In the genomic region with DNA sequence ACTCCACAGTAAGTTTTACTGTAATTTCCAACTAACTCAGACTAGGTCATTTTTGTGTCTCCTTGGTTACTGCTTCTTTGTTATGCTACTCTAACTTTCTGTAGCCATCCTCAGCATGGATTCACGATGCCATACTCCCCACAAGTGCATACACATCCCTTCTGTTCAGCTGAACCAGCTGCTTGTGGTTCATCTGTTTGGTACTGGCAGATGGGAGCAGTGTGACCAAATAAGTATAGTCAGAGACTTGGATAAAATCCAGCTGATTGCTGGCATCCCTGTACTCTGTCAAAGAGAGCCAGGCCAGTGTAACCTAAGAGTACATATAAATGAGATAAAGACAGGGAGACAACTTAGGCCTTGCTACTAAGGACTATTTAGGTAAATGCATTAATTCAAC, we compare ENCODE assay signal across 9 mouse cellular contexts.
DNase-seq lines count a peak whose midpoint lies in the region; ATAC-seq lines count a peak whose summit lies in the region.
"Had no signal": no experiment of that assay in that cellular context is flagged by ENCODE, and none has a peak within 500 bp of the region (broad histone marks: within the 10 kb centered on the region; RNA-seq: fewer than 3 reads in every experiment).

No protein-coding gene starts in this region.

- H3K27me3 ChIP-seq in heart, embryonic 14.5 days (ENCODE audit: control insufficient read depth, insufficient read depth, low read length), result no peaks in the 10 kb centered on the region
- no peaks in the 10 kb centered on the region for H3K27me3 ChIP-seq in heart, embryonic 11.5 days (ENCODE audit: control insufficient read depth, insufficient read depth, low read length)
- no peaks in the 10 kb centered on the region for H3K27me3 ChIP-seq in heart, embryonic 16.5 days (ENCODE audit: control insufficient read depth, insufficient read depth, low read length)

- peak; percentile 82; the same call in 1 of the 2 replicates for ATAC-seq in heart, embryonic 14.5 days (ENCODE audit: insufficient number of reproducible peaks, insufficient read depth, low FRiP score, low read depth)
- ATAC-seq in heart, embryonic 11.5 days (replicated peaks; ENCODE audit: insufficient number of reproducible peaks, low FRiP score, low TSS enrichment), result no peak
- ATAC-seq in heart, embryonic 16.5 days (replicated peaks; ENCODE audit: extremely low read depth, insufficient read depth, low FRiP score), result peak; percentile 81; the same call in 1 of the 2 replicates
- ATAC-seq in activated CD4-positive, CD25-positive, alpha-beta regulatory T cell, adult 4 months, result no peak

- no peaks in the 10 kb centered on the region for H3K36me3 ChIP-seq in heart, embryonic 14.5 days (ENCODE audit: control insufficient read depth, insufficient read depth, low read length)
- no peaks in the 10 kb centered on the region for H3K36me3 ChIP-seq in heart, embryonic 11.5 days (ENCODE audit: control insufficient read depth, insufficient read depth, low read length)
- H3K36me3 ChIP-seq in heart, embryonic 16.5 days (ENCODE audit: control insufficient read depth, insufficient read depth), result no peaks in the 10 kb centered on the region

- intact Hi-C loops in left cerebral cortex, postnatal 10 days (cut with DNase I), result no loop called here

- H3K4me3 ChIP-seq in heart, embryonic 14.5 days (ENCODE audit: control insufficient read depth in 1 of 2, insufficient read depth in 1 of 2, low read depth in 1 of 2, low read length in 2 of 2), result no peak overlapping the region
- H3K4me3 ChIP-seq in heart, embryonic 11.5 days (ENCODE audit: low read depth, low read length), result no peak overlapping the region
- no peak overlapping the region for H3K4me3 ChIP-seq in heart, embryonic 16.5 days (ENCODE audit: low read length)

- DNase-seq in left cerebral cortex, postnatal 10 days (ENCODE audit: extremely low spot score in 1 of 2, low spot score in 2 of 2), result peak; percentile 14 to 42
- peak; percentile 46 to 79 for DNase-seq in right cerebral cortex, postnatal 10 days (ENCODE audit: low spot score in 2 of 2)
- DNase-seq in c-Kit-positive CD71-positive TER-119-positive erythroid progenitor cells, embryonic 14.5 days (ENCODE audit: low spot score), result no peak
- DNase-seq in spleen, postnatal 10 days (ENCODE audit: low spot score in 2 of 2), result no peak

- no peak overlapping the region for H3K4me2 ChIP-seq in heart, embryonic 14.5 days (ENCODE audit: low read length)
- no peak overlapping the region for H3K4me2 ChIP-seq in heart, embryonic 11.5 days
- no peak overlapping the region for H3K4me2 ChIP-seq in heart, embryonic 16.5 days (ENCODE audit: low read depth, low read length)

- no peaks in the 10 kb centered on the region for H3K9me3 ChIP-seq in heart, embryonic 14.5 days (ENCODE audit: control insufficient read depth, low read length)
- no peaks in the 10 kb centered on the region for H3K9me3 ChIP-seq in heart, embryonic 11.5 days (replicated peaks; ENCODE audit: control insufficient read depth, low read length)
- H3K9me3 ChIP-seq in heart, embryonic 16.5 days (replicated peaks; ENCODE audit: control insufficient read depth, low read length), result no peaks in the 10 kb centered on the region

- no peak overlapping the region for H3K27ac ChIP-seq in heart, embryonic 14.5 days (replicated peaks in 1 of 2; ENCODE audit: control insufficient read depth in 1 of 2, insufficient read depth in 1 of 2, low read depth in 2 of 2, low read length in 2 of 2)
- H3K27ac ChIP-seq in heart, embryonic 11.5 days (ENCODE audit: low read depth, low read length), result no peak overlapping the region
- H3K27ac ChIP-seq in heart, embryonic 16.5 days (ENCODE audit: low read length), result no peak overlapping the region
- H3K27ac ChIP-seq: kidney, postnatal 0 days had no signal

- WGBS in heart, embryonic 14.5 days, result 35% methylated on average over 1 of the region's 1 CpGs
- WGBS in heart, embryonic 11.5 days (ENCODE audit: insufficient replicate concordance), result 42% methylated on average over 1 of the region's 1 CpGs
- WGBS in heart, embryonic 16.5 days, result 24% methylated on average over 1 of the region's 1 CpGs

- peaks cover 3 to 9% of the 10 kb centered on the region in 2 experiments; a peak in 2 of 4 replicates for H3K4me1 ChIP-seq in heart, embryonic 14.5 days (ENCODE audit: control insufficient read depth in 2 of 2, insufficient read depth in 2 of 2, low read length in 2 of 2)
- H3K4me1 ChIP-seq in heart, embryonic 11.5 days (ENCODE audit: control insufficient read depth, insufficient read depth, low read length), result no peaks in the 10 kb centered on the region
- H3K4me1 ChIP-seq in heart, embryonic 16.5 days (ENCODE audit: control insufficient read depth, insufficient read depth, low read length), result peaks cover 7% of the 10 kb centered on the region; the same call in 1 of the 2 replicates

- no peak overlapping the region for H3K9ac ChIP-seq in heart, embryonic 14.5 days (ENCODE audit: low read length)
- no peak overlapping the region for H3K9ac ChIP-seq in heart, embryonic 11.5 days (ENCODE audit: low read depth, low read length)
- H3K9ac ChIP-seq in heart, embryonic 16.5 days (ENCODE audit: low read length), result no peak overlapping the region

Comparison
In these comparisons a context has a peak if more than half of its experiments do, and no peak if none do; other contexts are left out.
1. ATAC-seq: peak in heart, embryonic 14.5 days (single experiment) and heart, embryonic 16.5 days (single experiment); none in heart, embryonic 11.5 days (single experiment) and activated CD4-positive, CD25-positive, alpha-beta regulatory T cell, adult 4 months (single experiment).
2. DNase-seq: peak in left cerebral cortex, postnatal 10 days (2 of 2) and right cerebral cortex, postnatal 10 days (2 of 2); none in c-Kit-positive CD71-positive TER-119-positive erythroid progenitor cells, embryonic 14.5 days (single experiment) and spleen, postnatal 10 days (0 of 2).